Mouse (Mus musculus) gastrocnemius, postnatal 36 days (tissue): ENCODE results near the gene Slc39a1. TPM values are rescaled to one million over a fixed set of nuclear protein-coding genes. Genes with fewer than 3 reads are reported as not detected.
"Not testable (repeated sequence)": the region's sequence is repeated elsewhere in the genome, so short reads cannot be mapped to it uniquely, and the experiment has no call there.

ENCODE experiments used
- DNase-seq, 2 experiments: peaks; one replicate each; pipeline ENCODE4 v3.0.0; 2022
- intact Hi-C: fragments of 180-260 bp; cut with DNase I; formaldehyde crosslinking; loops from one replicate; pipeline ENCODE4 v1.15.1; 2025
- total RNA-seq, 2 experiments: library from RNA; stranded (reverse); gene quantifications; 2 replicates each; pipeline ENCODE4 v1.2.3; 2021

Slc39a1 gene
- total RNA-seq, 2 experiments from 2014 or later, result 47.5 to 48.3 TPM

DNA sequence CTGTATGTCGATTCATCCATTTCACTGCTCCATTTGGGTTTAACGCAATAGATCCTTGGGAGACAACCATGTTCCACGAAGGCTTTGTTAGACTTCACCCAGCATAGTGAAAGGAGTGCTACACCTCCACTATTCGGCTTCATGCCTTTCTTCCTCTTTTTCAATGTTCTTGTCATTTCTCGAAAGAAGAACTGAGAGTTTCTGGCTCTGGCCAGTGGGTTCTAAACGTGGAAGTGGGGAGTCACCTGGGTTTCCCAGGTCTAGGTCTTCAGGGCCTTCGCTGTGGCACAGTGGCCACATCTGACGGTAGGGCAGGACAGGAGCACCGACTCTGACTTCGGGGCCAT lies 16.7 kb downstream of the Slc39a1 start:
- DNase-seq, result no peak
- intact Hi-C loops, result loop anchor here (2.0 to 5.0 kb wide), 2 partner anchors 44 to 108 kb away; no protein-coding TSS in a partner anchor

- peak; percentile 88 to 93 for DNase-seq
- intact Hi-C loops, result loop anchor here (2.0 to 5.0 kb wide), 2 partner anchors 44 to 107 kb away; no protein-coding TSS in a partner anchor
Observed at GRCm38 (mm10) chr3:90265034-90265931, 17.3 kb downstream of the Slc39a1 start, which contains the start of gene Dennd4b. Gene Dennd4b (plus strand): TSS chr3:90265185.

DNA sequence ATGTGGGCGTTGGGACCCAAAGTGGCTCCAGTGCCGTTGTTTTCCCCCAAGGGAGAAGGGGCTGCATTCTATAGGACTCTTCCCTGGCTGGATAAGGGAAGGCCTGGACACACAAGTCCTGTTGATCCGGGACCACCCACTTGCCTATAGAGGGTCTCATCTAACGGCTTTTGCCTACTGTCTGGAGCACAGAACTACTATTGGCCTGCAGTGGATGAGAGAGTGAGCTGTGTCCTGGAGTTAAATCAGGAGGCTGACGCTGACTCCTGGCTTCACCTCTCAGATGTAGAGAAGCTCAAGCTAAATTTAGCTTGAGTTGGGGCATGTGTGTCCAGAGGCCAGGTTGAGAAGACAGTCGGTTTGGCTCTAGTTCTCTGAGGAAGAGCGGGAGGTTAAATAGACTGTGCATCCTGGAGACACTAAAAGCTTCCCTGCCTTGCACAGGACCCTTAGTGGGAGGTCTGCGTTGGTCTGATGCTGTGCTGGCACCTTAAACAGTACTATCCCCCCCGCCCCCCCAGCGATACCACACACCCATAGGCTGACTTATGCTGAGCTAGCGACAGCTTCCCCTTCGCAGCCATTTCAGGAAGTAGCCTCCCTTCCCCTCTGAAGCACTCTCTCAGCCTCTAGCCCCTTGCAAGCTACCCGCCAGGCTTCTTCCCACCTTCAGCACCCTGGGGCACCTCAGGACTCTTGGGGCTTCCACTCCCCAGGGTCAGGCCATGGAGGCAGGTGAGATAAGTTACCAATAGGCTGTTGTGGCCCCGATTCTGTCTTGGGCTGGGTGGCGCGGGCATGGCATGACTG lies 18.2 kb downstream of the Slc39a1 start:
- DNase-seq, result no peak
- intact Hi-C loops, result loop anchor here (2.0 to 5.0 kb wide), 2 partner anchors 45 to 106 kb away; no protein-coding TSS in a partner anchor

DNA sequence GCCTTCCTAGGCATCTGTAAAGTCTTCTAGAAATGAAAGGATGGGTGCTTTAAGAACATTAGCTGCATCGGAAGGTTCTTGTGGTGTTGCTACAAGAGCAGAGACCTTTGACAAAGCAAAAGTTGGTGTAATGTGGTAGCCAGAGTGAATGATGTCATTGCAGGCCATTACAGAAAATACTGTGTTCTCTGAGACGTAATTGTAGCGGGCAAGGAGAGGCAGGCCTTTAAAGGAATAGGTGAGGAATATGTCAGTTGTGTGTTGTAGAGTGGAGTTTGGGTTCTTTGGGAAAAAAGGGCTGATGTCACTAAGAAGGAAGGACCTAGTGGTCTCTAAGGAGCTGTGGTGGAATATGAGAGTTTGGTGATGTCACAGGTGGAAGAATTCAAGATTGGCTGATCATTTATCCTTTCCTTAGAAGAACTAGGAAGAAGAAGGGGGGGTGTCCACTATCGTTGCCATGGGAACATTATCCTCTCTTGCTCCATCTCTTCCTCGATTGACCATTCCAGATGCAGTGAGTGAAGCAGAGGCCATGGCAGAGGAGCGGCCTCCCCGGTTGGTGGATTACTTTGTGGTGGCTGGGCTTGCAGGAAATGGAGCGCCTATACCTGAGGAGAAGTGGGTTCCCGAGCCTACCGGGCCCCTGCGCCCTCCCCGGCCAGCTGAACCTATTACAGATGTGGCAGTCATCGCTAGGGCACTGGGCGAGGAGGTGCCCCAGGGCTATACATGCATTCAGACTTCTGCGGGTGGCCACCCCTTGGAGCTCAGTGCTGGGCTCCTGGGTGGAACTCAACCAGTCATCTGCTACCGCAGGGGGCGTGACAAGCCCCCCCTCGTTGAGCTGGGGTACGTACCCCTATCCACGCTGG lies 19.2 kb downstream of the Slc39a1 start:
- intact Hi-C loops, result loop anchor here (5.0 kb wide), 1 partner anchor 105 kb away; no protein-coding TSS in a partner anchor

DNA sequence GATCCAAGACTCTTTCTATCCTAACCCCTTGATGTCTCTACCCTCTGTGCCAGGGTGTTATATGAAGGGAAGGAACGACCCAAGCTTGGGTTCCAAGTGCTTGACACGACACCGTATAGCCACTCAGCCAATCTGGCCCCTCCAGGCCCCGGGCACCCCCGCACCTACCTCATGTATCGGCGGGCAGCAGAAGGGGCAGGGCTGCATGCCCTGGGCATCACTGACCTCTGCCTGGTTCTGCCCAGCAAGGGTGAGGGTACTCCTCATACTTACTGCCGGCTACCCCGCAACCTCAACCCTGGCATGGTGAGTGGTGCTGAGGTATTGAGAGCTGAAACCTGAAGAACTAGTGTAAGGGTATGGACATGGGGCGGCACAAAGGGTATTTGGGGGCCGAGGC lies 20.2 kb downstream of the Slc39a1 start:
- intact Hi-C loops, result loop anchor here (5.0 kb wide), 1 partner anchor 104 kb away; no protein-coding TSS in a partner anchor
- no peak for DNase-seq

More for the DNA sequence above, 19.2 kb downstream of the Slc39a1 start:
- no peak for DNase-seq

DNA sequence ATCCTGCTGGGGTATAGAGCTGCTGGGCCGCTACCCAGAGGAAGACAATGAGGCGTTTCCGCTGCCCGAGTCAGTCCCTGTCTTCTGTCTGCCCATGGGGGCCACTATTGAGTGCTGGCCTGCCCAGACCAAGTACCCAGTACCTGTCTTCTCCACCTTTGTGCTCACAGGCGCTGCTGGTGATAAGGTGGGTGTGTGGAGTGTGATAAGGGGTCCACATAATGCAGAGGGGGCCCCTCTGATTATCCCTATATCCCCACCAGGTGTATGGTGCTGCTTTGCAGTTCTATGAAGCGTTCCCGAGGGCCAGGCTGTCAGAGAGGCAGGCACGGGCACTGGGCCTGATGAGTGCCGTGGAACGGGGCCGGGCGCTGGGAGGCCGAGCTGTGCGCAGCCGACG lies 21.0 kb downstream of the Slc39a1 start:
- intact Hi-C loops, result loop anchor here (5.0 kb wide), 1 partner anchor 103 kb away; no protein-coding TSS in a partner anchor
- DNase-seq, result no peak

DNA sequence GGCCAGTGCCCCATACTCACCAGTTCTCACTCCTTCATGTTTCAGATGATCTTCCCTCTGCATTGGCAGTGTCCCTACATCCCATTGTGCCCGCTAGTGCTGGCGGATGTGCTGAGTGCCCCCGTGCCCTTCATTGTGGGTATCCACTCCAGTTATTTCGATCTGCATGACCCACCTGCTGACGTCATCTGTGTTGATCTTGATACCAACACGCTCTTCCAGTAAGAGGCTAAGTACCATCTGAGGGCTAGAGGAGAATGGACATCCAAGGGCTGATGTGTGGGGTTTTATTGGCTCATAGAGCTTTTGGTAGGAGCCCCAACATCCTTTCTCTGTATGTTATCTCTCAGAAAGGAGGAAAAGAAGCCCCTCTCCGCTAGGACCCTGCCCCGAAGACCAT lies 22.8 kb downstream of the Slc39a1 start:
- DNase-seq, result no peak
- intact Hi-C loops, result loop anchor here (5.0 kb wide), 1 partner anchor 258 kb away; no protein-coding TSS in a partner anchor

GRCm38 (mm10) chr3:90272170-90272569 lies 24.2 kb downstream of the Slc39a1 start:
- intact Hi-C loops, result loop anchor here (5.0 kb wide), 1 partner anchor 260 kb away; no protein-coding TSS in a partner anchor
- no peak for DNase-seq

DNA sequence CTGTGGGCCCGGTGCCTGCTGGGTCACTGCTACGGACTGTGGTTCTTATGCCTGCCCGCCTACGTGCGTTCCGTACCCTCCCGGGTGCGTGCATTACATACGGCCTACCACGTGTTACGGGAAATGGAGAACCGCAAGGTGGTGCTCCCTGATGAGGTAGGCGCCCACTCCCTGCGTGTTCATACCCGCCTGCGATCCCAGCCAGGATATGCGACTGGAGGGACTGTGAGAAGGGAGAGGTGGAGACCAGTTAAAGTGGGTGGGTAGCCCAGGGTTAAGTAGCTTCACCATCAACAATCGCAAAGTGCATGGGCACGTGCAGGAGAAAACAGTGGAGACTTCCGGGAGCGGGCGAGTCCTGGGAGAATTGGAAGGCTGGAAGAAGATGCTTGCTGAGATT lies 25.9 kb downstream of the Slc39a1 start:
- intact Hi-C loops, result loop anchor here (5.0 kb wide), 1 partner anchor 262 kb away; no protein-coding TSS in a partner anchor
- no peak for DNase-seq

DNA sequence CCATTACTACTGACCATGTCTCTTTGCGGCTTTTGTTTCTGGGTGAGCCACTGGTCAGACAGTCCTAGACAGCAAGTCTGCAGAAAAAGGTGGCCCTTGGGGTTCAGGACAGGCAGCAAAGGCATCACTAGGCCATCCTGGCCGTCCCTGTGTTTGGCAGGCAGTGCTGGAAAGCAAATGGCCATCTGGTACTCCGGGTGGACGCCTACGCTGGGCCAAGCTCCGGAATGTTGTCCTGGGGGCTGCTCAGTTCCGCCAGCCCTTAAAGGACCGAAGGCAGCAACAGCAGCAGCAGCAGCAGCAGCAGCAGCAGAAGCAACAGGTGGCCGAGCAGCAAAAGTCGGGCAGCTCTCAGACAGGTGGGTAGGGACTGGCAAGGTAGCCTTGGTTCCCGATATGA lies 27.3 kb downstream of the Slc39a1 start:
- DNase-seq, result no peak
- intact Hi-C loops, result loop anchor here (5.0 kb wide), 1 partner anchor 87 kb away; no protein-coding TSS in a partner anchor

DNA sequence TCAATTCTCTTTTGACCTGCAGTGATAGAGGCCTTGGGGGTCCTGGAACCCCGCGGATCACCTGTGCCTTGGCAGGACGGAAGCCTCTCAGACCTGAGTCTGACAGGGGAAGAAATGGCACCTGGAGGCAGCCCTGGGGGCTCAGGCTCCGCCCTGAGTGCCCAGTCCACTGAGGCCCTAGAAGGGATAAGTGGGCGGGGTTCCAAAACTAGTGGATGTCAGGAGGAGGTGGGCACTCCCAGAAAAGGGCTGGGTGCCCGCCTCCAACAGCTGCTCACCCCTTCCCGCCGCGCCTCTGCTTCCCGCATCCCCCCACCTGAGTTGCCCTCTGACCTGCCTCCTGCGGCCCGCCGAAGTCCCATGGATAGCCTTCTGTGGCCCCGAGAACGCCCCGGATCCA lies 28.9 kb downstream of the Slc39a1 start:
- intact Hi-C loops, result loop anchor here (5.0 kb wide), 1 partner anchor 85 kb away; no protein-coding TSS in a partner anchor

DNA sequence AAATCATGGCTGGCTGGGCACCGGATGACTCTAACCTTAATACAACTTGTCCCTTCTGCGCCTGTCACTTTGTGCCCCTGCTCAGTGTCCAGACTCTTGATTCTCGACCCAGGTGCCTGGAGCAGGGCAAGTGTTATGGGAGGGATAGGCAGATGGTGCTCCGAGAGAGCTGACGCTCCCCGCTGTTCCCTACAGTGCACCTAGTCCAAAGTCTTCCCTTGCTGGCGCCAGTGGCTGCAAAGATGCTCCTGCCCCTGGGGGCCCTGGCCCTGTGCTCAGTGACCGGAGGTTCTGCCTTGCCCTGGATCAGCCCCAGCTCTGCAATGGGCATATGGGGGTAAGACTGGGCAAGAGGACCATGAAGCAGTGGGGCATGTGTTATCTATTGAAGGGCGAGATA lies 29.8 kb downstream of the Slc39a1 start:
- DNase-seq, result no peak
- intact Hi-C loops, result loop anchor here (5.0 kb wide), 1 partner anchor 85 kb away; no protein-coding TSS in a partner anchor

More for the DNA sequence above, 28.9 kb downstream of the Slc39a1 start:
- DNase-seq, result no peak

DNA sequence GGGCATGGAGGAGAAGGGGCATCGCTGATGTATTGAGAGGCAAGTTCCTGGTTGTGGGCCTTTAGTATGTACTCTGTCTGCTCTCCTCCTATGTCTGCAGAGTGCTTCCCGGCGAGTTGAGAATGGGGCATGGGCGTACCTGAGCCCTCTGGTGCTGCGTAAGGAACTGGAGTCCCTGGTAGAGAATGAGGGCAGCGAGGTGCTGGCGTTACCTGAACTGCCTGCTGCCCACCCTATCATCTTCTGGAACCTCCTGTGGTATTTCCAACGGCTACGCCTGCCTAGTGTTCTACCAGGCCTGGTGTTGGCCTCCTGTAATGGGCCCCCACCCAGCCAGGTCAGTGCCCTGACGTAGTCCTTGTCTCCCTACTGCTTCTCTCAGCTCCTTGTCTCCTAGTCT lies 30.2 kb downstream of the Slc39a1 start:
- no peak for DNase-seq
- intact Hi-C loops, result loop anchor here (5.0 kb wide), 1 partner anchor 84 kb away; no protein-coding TSS in a partner anchor

DNA sequence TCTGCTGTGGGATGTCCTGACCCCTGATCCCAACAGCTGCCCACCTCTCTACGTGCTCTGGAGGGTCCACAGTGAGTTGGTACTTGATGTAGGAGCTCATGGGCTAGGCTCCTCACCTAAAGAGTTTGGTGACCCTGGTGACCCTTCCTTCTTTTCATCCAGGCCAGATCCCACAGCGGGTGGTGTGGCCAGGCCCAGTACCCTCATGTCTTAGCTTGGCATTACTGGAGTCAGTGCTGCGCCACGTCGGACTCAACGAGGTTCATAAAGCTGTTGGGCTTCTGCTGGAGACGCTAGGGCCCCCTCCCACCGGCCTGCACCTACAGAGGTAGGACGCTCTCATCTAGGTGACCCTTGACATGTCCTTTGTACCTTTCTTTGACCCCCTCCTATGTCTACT lies 31.2 kb downstream of the Slc39a1 start:
- intact Hi-C loops, result loop anchor here (5.0 kb wide), 1 partner anchor 83 kb away; no protein-coding TSS in a partner anchor
- DNase-seq, result no peak

GRCm38 (mm10) chr3:90279743-90280142 lies 31.8 kb downstream of the Slc39a1 start:
- intact Hi-C loops, result loop anchor here (5.0 kb wide), 1 partner anchor 83 kb away; no protein-coding TSS in a partner anchor
- DNase-seq, result no peak

- DNase-seq, result no peak
- intact Hi-C loops, result no loop called here
Observed at GRCm38 (mm10) chr3:90280708-90281107, 32.7 kb downstream of the Slc39a1 start.

DNA sequence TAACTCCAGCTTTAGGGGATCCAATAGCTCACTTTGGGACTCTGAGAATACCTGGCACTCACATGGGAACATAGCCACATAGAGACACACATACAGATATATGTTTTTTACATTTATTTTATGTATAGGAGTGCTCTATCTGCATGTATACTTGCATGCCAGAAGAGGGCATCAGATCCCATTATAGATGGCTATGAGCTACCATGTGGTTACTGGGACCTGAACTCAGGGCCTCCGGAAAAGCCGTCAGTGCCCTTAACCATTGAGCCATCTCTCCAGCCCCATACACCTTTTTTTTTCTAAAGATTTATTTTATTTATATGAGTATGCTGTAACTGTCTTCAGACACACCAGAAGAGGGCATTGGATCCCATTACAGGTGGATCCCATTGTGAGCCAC lies 36.2 kb downstream of the Slc39a1 start:
- intact Hi-C loops, result no loop called here
- no peak for DNase-seq

DNA sequence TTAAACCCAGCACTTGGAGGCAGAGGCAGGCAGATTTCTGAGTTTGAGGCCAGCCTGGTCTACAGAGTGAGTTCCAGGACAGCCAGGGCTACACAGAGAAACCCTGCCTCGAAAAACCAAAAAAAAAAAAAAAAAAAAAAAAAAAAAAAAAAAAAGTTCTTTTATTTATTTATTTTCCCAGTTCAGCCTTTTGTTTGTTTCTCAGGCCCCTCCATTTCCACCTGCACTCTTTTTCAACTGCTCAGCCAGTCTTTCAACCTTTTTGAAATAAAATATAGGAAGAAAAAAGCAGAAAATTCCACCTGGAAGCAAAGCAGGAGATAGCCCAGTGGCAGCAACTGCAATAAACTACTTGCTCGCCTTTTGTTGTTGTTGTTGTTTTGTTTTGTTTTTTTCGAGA lies 41.4 kb downstream of the Slc39a1 start:
- intact Hi-C loops, result loop anchor here (2.0 kb wide), 1 partner anchor 83 kb away; no protein-coding TSS in a partner anchor

GRCm38 (mm10) chr3:90290602-90291001 lies 42.6 kb downstream of the Slc39a1 start:
- intact Hi-C loops, result no loop called here
- DNase-seq, result no peak

More for the DNA sequence above, 41.4 kb downstream of the Slc39a1 start:
- not testable (repeated sequence) for DNase-seq
